Mouse (Mus musculus) kidney, postnatal 36 days (tissue): Measurements from ENCODE around the gene Olfr412.

Experiments
- DNase-seq, 2 experiments: peaks; one replicate each; pipeline ENCODE4 v3.0.0; 2021 to 2022; ENCODE audit warnings: mixed read lengths in 2 of 2

The Olfr412 gene

GRCm38 (mm10) chr11:74414112-74414511 lies 52.2 kb downstream of the Olfr412 start:
- DNase-seq = no peak

DNA sequence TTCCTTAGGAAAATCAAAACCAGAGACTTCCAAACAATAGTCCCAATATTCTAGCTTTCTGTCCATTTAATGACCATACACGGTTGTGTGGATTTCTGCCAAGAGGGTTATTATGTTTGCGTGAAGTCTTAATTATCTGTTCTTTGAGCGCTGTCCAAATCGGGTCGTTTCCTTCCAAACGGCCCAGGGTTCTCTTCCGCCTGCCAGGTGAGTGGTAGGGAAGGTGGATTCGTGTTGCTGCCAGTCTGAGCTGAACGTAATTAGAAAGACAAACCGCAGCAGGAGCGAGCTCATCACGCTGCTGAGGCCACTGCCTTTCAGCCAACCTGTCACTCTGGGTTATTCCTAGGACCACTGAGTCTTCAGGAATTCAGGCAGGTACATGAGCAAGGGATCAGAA lies 53.9 kb downstream of the Olfr412 start:
- no peak for DNase-seq
